Mouse (Mus musculus) myocyte (in vitro differentiated cells): ENCODE results near the gene Fgfbp3.

Experiments
- E2F4 ChIP-seq: IDR thresholded peaks from one replicate; pipeline ENCODE4 v1.6.1; 2011; ENCODE audit warnings: mild to moderate bottlenecking, control low read depth, moderate library complexity; ENCODE audit not compliant: insufficient read depth
- MAX ChIP-seq: IDR thresholded peaks from one replicate; pipeline ENCODE4 v1.6.1; 2011; ENCODE audit warnings: low read depth, mild to moderate bottlenecking, control low read depth
- POLR2A ChIP-seq: IDR thresholded peaks from one replicate; pipeline ENCODE4 v1.6.1; 2011; ENCODE audit warnings: low read depth, mild to moderate bottlenecking, control low read depth, moderate library complexity; ENCODE audit not compliant: insufficient read length
- POLR2AphosphoS2 ChIP-seq: IDR thresholded peaks from one replicate; pipeline ENCODE4 v1.6.1; 2011; ENCODE audit warnings: low read depth, control low read depth; ENCODE audit not compliant: insufficient read length
- REST ChIP-seq: IDR thresholded peaks from one replicate; pipeline ENCODE4 v1.6.1; 2011; ENCODE audit warnings: mild to moderate bottlenecking, control low read depth, moderate library complexity; ENCODE audit not compliant: insufficient read depth, insufficient read length
- SRF ChIP-seq: IDR thresholded peaks from one replicate; pipeline ENCODE4 v1.6.1; 2011; ENCODE audit warnings: low read depth; ENCODE audit not compliant: control insufficient read depth, insufficient read length

GRCm38 (mm10) chr19:36910424-36911045, 8.9 kb downstream of the Fgfbp3 start:
- TF ChIP-seq POLR2A (no peak), SRF (no peak), POLR2AphosphoS2 (no peak), E2F4 (no peak), REST (no peak), MAX (no peak)
